Mouse (Mus musculus): ENCODE measurements at regions not wholly inside any gene's neighbourhood (a gene's known extent, or its start where the extent isn't known, plus 50 kb on each side); places are given as distances from the start of the nearest gene placed in this dataset.

- H3K4me2 ChIP-seq = no peak overlapping the region
- no peak for DNase-seq (ENCODE audit: low spot score)
- H3K36me3 ChIP-seq (ENCODE audit: control insufficient read depth, insufficient read depth, low read length) = no peaks in the 10 kb centered on the region
- no peak for ATAC-seq (replicated peaks; ENCODE audit: low FRiP score)
- no peaks in the 10 kb centered on the region for H3K4me1 ChIP-seq (replicated peaks; ENCODE audit: control insufficient read depth, insufficient read depth, low read length)
- no peaks in the 10 kb centered on the region for H3K9me3 ChIP-seq (ENCODE audit: control insufficient read depth, low read length)
- H3K27ac ChIP-seq (ENCODE audit: low read depth, low read length) = no peak overlapping the region
- no peaks in the 10 kb centered on the region for H3K27me3 ChIP-seq (replicated peaks; ENCODE audit: control insufficient read depth, insufficient read depth, low read length)
- 63% methylated on average over 4 of the region's 4 CpGs for WGBS
- no peak overlapping the region for H3K9ac ChIP-seq (ENCODE audit: low read depth, low read length)
- H3K4me3 ChIP-seq (ENCODE audit: low read depth, low read length) = no peak overlapping the region
Measured at GRCm38 (mm10) chr1:61565471-61565870, 73.2 kb upstream of the Pard3b start.

- 80% methylated on average over 2 of the region's 2 CpGs for WGBS
Measured at GRCm38 (mm10) chr1:61574276-61574675, 64.3 kb upstream of the Pard3b start.

GRCm38 (mm10) chr1:61576758-61577157, 61.9 kb upstream of the Pard3b start:
- Histone ChIP-seq H3K9me3 (ENCODE audit: control insufficient read depth, low read length) (no peaks in the 10 kb centered on the region), H3K4me3 (ENCODE audit: low read depth, low read length) (no peak overlapping the region), H3K4me2 (no peak overlapping the region), H3K27ac (ENCODE audit: low read depth, low read length) (no peak overlapping the region), H3K36me3 (ENCODE audit: control insufficient read depth, insufficient read depth, low read length) (no peaks in the 10 kb centered on the region), H3K27me3 (replicated peaks; ENCODE audit: control insufficient read depth, insufficient read depth, low read length) (no peaks in the 10 kb centered on the region), H3K9ac (ENCODE audit: low read depth, low read length) (no peak overlapping the region), H3K4me1 (replicated peaks; ENCODE audit: control insufficient read depth, insufficient read depth, low read length) (no peaks in the 10 kb centered on the region)
- DNase-seq (ENCODE audit: low spot score) (no peak), ATAC-seq (replicated peaks; ENCODE audit: low FRiP score) (no peak)
- 74% methylated on average over 4 of the region's 4 CpGs for WGBS

More at GRCm38 (mm10) chr1:61574276-61574675, 64.3 kb upstream of the Pard3b start:
- Histone ChIP-seq H3K9me3 (ENCODE audit: control insufficient read depth, low read length) (no peaks in the 10 kb centered on the region), H3K4me2 (no peak overlapping the region), H3K4me1 (replicated peaks; ENCODE audit: control insufficient read depth, insufficient read depth, low read length) (no peaks in the 10 kb centered on the region), H3K27me3 (replicated peaks; ENCODE audit: control insufficient read depth, insufficient read depth, low read length) (no peaks in the 10 kb centered on the region), H3K4me3 (ENCODE audit: low read depth, low read length) (no peak overlapping the region), H3K36me3 (ENCODE audit: control insufficient read depth, insufficient read depth, low read length) (no peaks in the 10 kb centered on the region), H3K27ac (ENCODE audit: low read depth, low read length) (no peak overlapping the region), H3K9ac (ENCODE audit: low read depth, low read length) (no peak overlapping the region)
- no peak for DNase-seq (ENCODE audit: low spot score)
- no peak for ATAC-seq (replicated peaks; ENCODE audit: low FRiP score)

GRCm38 (mm10) chr1:61587251-61587650, 51.4 kb upstream of the Pard3b start:
- no peak for DNase-seq (ENCODE audit: low spot score)
- Histone ChIP-seq H3K4me1 (replicated peaks; ENCODE audit: control insufficient read depth, insufficient read depth, low read length) (no peaks in the 10 kb centered on the region), H3K9ac (ENCODE audit: low read depth, low read length) (no peak overlapping the region), H3K27ac (ENCODE audit: low read depth, low read length) (no peak overlapping the region), H3K4me3 (ENCODE audit: low read depth, low read length) (no peak overlapping the region), H3K9me3 (ENCODE audit: control insufficient read depth, low read length) (no peaks in the 10 kb centered on the region), H3K27me3 (replicated peaks; ENCODE audit: control insufficient read depth, insufficient read depth, low read length) (no peaks in the 10 kb centered on the region), H3K4me2 (no peak overlapping the region), H3K36me3 (ENCODE audit: control insufficient read depth, insufficient read depth, low read length) (no peaks in the 10 kb centered on the region)
- no peak for ATAC-seq (replicated peaks; ENCODE audit: low FRiP score)
- WGBS = 80% methylated on average over 8 of the region's 8 CpGs
